Mouse (Mus musculus) lung, embryonic 15.5 days (tissue): ENCODE measurements at regions not wholly inside any gene's neighbourhood (a gene's known extent, or its start where the extent isn't known, plus 50 kb on each side); places are given as distances from the start of the nearest gene placed in this dataset.
"Not testable (repeated sequence)": the region's sequence is repeated elsewhere in the genome, so short reads cannot be mapped to it uniquely, and the experiment has no call there.

ENCODE experiments used
- ATAC-seq: fragments of 200-750 bp; cut with Nextera tagmentation; 2 replicates; pipeline ENCODE4 v1.8.0; 2017; ENCODE audit warnings: moderate number of reproducible peaks, borderline replicate concordance; ENCODE audit not compliant: low FRiP score, low TSS enrichment; ENCODE audit errors: extremely low read depth
- H3K27ac ChIP-seq: fragments of 300-500 bp; sonication (generic); 2 replicates; pipeline ENCODE4 v1.5.1; 2015; ENCODE audit warnings: moderate library complexity, mild to moderate bottlenecking, inconsistent platforms
- H3K27me3 ChIP-seq: fragments of 300-500 bp; sonication (generic); 2 replicates; pipeline ENCODE4 v1.6.1; 2015; ENCODE audit warnings: inconsistent platforms
- H3K36me3 ChIP-seq: fragments of 300-500 bp; sonication (generic); 2 replicates; pipeline ENCODE4 v1.6.1; 2015; ENCODE audit warnings: inconsistent platforms
- H3K4me1 ChIP-seq: fragments of 300-500 bp; sonication (generic); 2 replicates; pipeline ENCODE4 v1.6.1; 2015; ENCODE audit warnings: inconsistent platforms
- H3K4me2 ChIP-seq: fragments of 300-500 bp; sonication (generic); 2 replicates; pipeline ENCODE4 v1.6.1; 2015; ENCODE audit warnings: inconsistent platforms, mild to moderate bottlenecking, moderate library complexity
- H3K4me3 ChIP-seq: fragments of 300-500 bp; sonication (generic); 2 replicates; pipeline ENCODE4 v1.5.1; 2015; ENCODE audit warnings: mild to moderate bottlenecking, inconsistent platforms
- H3K9ac ChIP-seq: fragments of 300-500 bp; sonication (generic); 2 replicates; pipeline ENCODE4 v1.6.1; 2015; ENCODE audit warnings: inconsistent platforms
- H3K9me3 ChIP-seq: fragments of 300-500 bp; sonication (generic); 2 replicates; pipeline ENCODE4 v1.6.1; 2016; ENCODE audit warnings: inconsistent platforms
- WGBS: fragments of 180-500 bp; shearing (Covaris S2); methylation state at CpG from one replicate; pipeline ENCODE4 v1.1.7; 2015; 5-methylcytosine and 5-hydroxymethylcytosine counted together

DNA sequence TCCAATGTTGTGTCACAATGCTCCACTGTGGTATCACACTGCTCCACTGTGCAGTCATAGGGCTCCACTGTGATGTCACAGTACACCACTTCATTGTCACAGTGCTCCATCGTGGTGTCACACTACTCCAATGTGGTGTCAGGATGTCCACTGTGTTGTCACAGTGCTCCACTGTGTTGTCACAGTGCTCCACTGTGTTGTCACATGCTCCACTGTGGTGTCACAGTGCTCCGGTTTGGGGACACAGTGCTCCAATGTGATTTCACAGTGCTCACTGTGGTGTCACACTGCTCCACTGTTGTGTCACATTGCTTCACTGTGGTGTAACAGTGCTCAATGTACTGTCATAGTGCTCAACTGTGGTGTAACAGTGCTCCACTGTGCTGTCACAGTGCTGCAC is 108.1 kb upstream of the Scaf8 start:
- H3K27me3 ChIP-seq, result no peaks in the 10 kb centered on the region
- WGBS, result 73% methylated on average over 2 of the region's 2 CpGs
- H3K9ac ChIP-seq, result no peak overlapping the region
- no peaks in the 10 kb centered on the region for H3K36me3 ChIP-seq
- ATAC-seq, result no peak
- no peaks in the 10 kb centered on the region for H3K4me1 ChIP-seq
- no peak overlapping the region for H3K27ac ChIP-seq
- H3K4me3 ChIP-seq, result no peak overlapping the region
- H3K9me3 ChIP-seq, result no peaks in the 10 kb centered on the region; the same call in 1 of the 2 replicates
- H3K4me2 ChIP-seq, result no peak overlapping the region

DNA sequence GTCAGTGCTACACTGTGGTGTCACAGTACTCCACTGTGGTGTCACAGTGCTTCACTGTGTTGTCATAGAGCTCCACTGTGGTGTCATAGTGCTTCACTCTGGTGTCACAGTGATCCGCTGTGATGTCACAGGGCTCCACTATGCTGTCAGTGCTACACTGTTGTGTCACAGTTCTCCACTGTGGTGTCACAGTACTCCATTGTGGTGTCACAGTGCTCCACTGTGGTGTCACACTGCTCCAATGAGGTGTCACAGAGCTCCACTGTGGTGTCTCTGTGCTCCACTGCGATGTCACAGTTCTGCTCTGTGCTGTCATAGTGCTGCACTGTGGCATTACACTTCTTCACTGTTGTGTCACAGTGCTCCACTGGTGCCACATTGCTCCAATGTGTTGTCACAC is 107.5 kb upstream of the Scaf8 start:
- no peak overlapping the region for H3K27ac ChIP-seq
- ATAC-seq, result peak; percentile 49; the same call in 1 of the 2 replicates
- no peak overlapping the region for H3K9ac ChIP-seq
- no peak overlapping the region for H3K4me3 ChIP-seq
- 50% methylated on average over 2 of the region's 2 CpGs for WGBS
- H3K27me3 ChIP-seq, result no peaks in the 10 kb centered on the region
- no peak overlapping the region for H3K4me2 ChIP-seq
- no peaks in the 10 kb centered on the region for H3K4me1 ChIP-seq
- H3K9me3 ChIP-seq, result no peaks in the 10 kb centered on the region; the same call in 1 of the 2 replicates
- no peaks in the 10 kb centered on the region for H3K36me3 ChIP-seq

DNA sequence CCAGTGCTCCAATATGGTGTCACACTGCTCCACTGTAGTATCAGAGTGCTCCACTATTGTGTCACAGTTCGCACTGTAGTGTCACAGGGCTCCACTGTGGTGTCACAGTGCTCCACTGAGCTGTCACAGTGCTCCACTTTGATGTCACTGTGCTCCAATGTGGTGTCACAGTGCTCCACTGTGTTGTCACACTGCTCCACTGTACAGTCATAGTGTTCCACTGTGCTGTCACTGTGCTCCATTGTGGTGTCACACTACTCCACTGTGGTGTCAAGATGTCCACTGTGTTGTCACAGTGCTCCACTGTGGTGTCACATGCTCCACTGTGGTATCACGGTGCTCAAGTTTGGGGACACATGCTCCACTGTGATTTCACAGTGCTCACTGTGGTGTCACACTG is 104.8 kb upstream of the Scaf8 start:
- peaks cover 4% of the 10 kb centered on the region; the same call in 1 of the 2 replicates for H3K9me3 ChIP-seq
- WGBS, result 58% methylated on average over 2 of the region's 2 CpGs
- ATAC-seq, result 0 out of 2 replicates have a peak, but pooled peaks have one; percentile 20

DNA sequence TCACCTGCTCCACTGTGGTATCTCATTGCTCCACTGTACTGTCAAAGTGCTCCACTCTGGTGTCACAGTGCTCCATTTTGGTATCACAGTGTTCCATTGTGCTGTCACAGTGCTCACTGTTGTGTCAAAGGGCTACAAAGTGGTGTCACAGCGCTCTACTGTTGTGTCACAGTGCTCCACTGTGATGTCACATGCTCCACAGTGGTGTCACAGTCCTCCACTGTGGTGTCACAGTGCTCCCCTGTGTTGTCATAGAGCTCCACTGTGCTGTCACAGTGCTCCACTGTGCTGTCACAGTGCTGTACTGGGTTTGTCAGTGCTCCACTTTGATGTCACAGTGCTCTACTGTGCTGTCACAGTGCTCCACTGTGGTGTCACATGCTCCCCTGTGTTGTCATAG is 102.7 kb upstream of the Scaf8 start:
- Histone ChIP-seq H3K36me3 (no peaks in the 10 kb centered on the region), H3K9ac (no peak overlapping the region), H3K27me3 (no peaks in the 10 kb centered on the region), H3K9me3 (peaks cover 9% of the 10 kb centered on the region; the same call in 1 of the 2 replicates), H3K4me1 (no peaks in the 10 kb centered on the region), H3K4me2 (no peak overlapping the region), H3K27ac (no peak overlapping the region), H3K4me3 (no peak overlapping the region)
- no peak for ATAC-seq
- WGBS, result 48% methylated on average over 1 of the region's 1 CpGs

More for the DNA sequence above, 104.8 kb upstream of the Scaf8 start:
- H3K36me3 ChIP-seq, result no peaks in the 10 kb centered on the region
- no peaks in the 10 kb centered on the region for H3K27me3 ChIP-seq
- H3K4me1 ChIP-seq, result no peaks in the 10 kb centered on the region
- H3K9ac ChIP-seq, result no peak overlapping the region
- no peak overlapping the region for H3K4me2 ChIP-seq
- H3K4me3 ChIP-seq, result no peak overlapping the region
- H3K27ac ChIP-seq, result no peak overlapping the region

DNA sequence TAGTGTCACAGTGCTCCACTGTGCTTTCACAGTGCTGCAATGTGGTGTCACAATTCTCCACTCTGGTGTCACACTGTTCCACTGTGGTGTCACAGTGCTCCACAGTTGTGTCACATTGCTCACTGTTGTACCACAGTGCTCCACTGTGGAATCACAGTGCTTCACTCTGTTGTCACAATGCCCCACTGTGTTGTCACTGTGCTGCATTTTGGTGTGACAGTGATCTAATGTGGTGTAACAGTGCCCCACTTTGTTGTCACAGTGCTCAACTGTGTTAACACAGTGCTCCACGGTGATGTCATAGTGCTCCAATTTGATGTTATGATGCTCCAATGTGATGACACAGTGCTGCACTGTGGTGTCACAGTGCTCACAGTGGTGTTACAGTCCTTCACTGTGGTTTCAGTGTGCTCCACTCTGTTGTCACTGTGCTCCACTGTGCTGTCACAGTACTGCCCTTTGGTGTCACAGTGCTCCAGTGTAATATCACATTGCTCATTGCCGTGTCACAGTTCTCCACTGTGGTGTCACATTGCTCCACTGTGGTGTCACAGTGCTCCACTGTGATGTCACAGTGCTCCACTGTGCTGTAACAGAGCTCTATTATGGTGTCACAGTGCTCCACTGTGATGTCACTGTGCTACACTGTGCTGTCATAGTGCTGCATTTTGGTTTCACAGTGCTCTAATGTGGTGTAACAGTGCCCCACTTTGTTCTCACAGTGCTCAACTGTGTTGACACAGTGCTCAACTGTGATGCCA is 95.0 kb upstream of the Scaf8 start:
- H3K4me1 ChIP-seq, result no peaks in the 10 kb centered on the region
- no peaks in the 10 kb centered on the region for H3K27me3 ChIP-seq
- H3K4me3 ChIP-seq, result no peak overlapping the region
- 91% methylated on average over 2 of the region's 2 CpGs for WGBS
- H3K27ac ChIP-seq, result no peak overlapping the region
- peak; percentile 50; the same call in 1 of the 2 replicates for ATAC-seq
- peaks cover 10% of the 10 kb centered on the region for H3K9me3 ChIP-seq
- H3K4me2 ChIP-seq, result no peak overlapping the region
- no peaks in the 10 kb centered on the region for H3K36me3 ChIP-seq
- no peak overlapping the region for H3K9ac ChIP-seq

DNA sequence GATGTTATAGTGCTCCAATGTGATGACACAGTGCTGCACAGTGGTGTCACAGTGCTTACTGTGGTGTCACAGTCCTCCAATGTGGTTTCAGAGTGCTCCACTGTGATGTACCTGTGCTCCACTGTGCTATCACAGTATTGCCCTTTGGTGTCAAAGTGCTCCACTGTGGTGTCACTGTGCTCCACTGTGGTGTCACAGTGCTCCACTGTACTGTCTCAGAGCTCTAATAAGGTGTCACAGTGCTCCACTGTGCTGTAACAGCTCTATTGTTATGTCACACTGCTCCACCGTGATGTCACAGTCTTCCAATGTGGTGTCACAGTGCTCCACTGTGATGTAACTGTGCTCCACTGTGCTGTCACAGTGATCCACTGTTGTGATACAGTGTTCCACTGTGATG is 94.4 kb upstream of the Scaf8 start:
- Histone ChIP-seq H3K9ac (no peak overlapping the region), H3K27me3 (no peaks in the 10 kb centered on the region), H3K36me3 (no peaks in the 10 kb centered on the region), H3K4me2 (no peak overlapping the region), H3K9me3 (peaks cover 10% of the 10 kb centered on the region), H3K4me3 (no peak overlapping the region), H3K4me1 (no peaks in the 10 kb centered on the region), H3K27ac (no peak overlapping the region)
- WGBS, result 90% methylated on average over 1 of the region's 1 CpGs
- peak; percentile 71 for ATAC-seq

DNA sequence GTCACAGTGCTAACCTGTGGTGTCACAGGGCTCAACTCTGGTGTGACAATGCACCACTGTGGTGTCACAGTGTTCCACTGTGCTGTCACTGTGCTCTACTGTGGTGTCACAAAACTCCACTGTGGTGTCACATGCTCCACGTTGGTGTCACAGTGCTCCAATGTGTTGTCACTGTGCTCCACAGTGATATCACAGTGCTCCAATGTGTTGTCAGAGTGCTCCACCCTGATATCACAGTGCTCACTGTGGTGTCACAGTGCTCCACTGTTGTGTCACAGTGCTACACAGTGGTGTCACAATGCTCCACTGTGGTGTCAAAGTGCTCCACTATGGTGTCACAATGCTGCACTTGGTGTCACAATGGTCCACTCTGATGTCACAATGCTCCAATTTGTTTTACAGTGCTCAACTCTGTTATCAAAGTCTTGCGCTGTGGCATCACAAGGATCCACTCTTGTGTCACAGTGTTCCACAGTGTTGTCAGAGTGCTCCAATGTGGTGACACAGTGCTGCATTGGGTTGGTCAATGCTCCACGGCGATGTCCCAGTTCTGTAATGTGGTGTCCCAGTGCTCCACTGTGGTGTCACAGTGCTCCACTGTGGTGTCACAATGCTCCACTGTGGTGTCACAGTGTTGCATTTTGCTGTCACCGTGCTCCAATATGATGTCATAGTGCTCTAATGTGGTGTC is 92.4 kb upstream of the Scaf8 start:
- H3K9me3 ChIP-seq, result peaks cover 3% of the 10 kb centered on the region; the same call in 1 of the 2 replicates
- no peak overlapping the region for H3K27ac ChIP-seq
- H3K36me3 ChIP-seq, result no peaks in the 10 kb centered on the region
- H3K27me3 ChIP-seq, result no peaks in the 10 kb centered on the region
- no peaks in the 10 kb centered on the region for H3K4me1 ChIP-seq
- H3K4me3 ChIP-seq, result no peak overlapping the region
- no peak overlapping the region for H3K4me2 ChIP-seq
- no peak overlapping the region for H3K9ac ChIP-seq
- ATAC-seq, result no peak
- 82% methylated on average over 5 of the region's 5 CpGs for WGBS

DNA sequence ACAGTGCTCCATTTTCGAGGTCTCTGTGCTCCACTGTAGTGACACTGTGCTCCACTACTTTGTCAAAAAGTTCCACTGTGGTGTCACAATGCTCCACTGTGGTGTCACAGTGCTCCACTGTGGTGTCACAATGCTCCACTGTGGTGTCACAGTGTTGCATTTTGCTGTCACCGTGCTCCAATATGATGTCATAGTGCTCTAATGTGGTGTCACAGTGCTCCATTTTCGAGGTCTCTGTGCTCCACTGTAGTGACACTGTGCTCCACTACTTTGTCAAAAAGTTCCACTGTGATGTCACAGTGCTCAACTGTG is 91.9 kb upstream of the Scaf8 start:
- H3K4me1 ChIP-seq, H3K4me2 ChIP-seq, H3K9me3 ChIP-seq, H3K27ac ChIP-seq, H3K36me3 ChIP-seq, H3K27me3 ChIP-seq, H3K9ac ChIP-seq, H3K4me3 ChIP-seq: not testable (repeated sequence)
- WGBS, result 45% methylated on average over 3 of the region's 3 CpGs
- 0 out of 2 replicates have a peak, but pooled peaks have one; percentile 40 for ATAC-seq

DNA sequence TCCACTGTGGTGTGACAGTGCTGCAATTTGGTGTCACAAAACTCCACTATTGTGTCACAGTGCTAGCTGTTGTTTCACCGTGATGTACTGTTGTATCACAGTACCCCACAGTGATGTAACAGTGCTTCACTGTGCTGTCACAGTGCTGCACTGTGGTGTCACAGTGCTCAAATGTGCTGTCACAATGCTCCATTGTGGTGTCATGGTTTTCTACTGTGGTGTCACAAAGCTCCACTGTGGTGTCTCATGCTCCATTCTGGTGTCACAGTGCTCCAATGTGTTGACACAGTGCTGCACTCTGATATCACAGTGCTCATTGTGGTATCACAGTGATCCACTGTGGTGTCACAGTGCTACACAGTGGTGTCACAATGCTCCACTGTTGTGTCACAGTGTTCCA is 91.3 kb upstream of the Scaf8 start:
- no peak for ATAC-seq
- Histone ChIP-seq H3K4me1 (no peaks in the 10 kb centered on the region), H3K27ac (no peak overlapping the region), H3K4me2 (no peak overlapping the region), H3K9me3 (peaks cover 3% of the 10 kb centered on the region; the same call in 1 of the 2 replicates), H3K4me3 (no peak overlapping the region), H3K36me3 (no peaks in the 10 kb centered on the region), H3K27me3 (no peaks in the 10 kb centered on the region), H3K9ac (no peak overlapping the region)
- 96% methylated on average over 1 of the region's 1 CpGs for WGBS

DNA sequence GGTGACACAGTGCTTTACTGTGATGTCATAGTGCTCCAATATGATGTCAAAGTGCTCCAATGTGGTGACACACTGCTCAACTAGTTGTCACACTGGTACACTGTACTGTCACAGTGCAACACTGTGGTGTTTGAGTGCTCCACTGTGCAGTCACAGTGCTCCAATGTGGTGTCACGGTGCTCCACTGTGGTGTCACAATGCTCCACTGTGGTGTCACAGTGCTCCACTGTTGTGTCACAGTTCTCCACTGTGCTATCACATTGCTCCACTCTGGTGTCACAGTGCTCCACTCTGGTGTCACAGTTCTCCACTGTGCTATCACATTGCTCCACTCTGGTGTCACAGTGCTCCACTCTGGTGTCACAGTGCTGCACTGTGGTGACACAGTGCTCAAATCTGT is 87.9 kb upstream of the Scaf8 start:
- not testable (repeated sequence) for H3K27ac ChIP-seq, ATAC-seq, H3K4me3 ChIP-seq, H3K9me3 ChIP-seq, H3K27me3 ChIP-seq, H3K4me1 ChIP-seq, H3K4me2 ChIP-seq, H3K9ac ChIP-seq, H3K36me3 ChIP-seq
- WGBS, result 27% methylated on average over 1 of the region's 1 CpGs

DNA sequence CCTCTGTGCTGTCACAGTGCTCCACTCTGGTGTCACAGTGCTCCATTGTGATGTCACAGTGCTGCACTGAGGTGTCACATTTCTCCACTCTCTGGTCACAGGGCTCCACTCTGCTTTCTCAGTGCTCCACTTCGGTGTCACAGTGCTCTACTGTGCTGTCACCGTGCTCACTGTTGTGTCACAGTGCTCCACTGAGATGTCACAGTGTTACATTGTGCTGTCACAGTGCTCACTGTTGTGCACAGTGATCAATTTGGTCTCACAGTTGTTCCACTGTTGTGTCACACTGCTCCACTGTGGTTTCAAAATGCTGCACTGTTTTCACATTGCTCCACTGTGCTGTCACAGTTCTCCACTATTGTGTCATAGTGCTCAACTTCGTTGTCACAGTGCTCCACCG is 87.4 kb upstream of the Scaf8 start:
- 66% methylated on average over 4 of the region's 4 CpGs for WGBS

DNA sequence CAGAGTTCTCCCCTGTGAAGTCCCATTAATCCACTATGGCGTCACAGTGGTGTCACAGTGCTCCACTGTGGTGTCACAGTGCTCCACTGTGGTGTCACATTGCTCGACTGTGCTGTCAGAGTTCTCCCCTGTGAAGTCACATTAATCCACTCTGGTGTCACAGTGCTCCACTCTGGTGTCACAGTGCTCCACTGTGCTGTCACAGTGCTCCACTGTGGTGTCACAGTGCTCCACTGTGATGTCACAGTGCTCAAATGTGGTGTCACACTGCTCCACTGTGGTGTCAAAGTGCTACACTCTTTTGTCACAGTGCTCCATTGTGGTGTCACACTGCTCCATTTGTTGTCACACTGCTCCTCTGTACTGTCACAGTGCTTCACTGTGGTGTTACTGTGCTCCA is 85.0 kb upstream of the Scaf8 start:
- H3K4me3 ChIP-seq, H3K36me3 ChIP-seq, H3K4me1 ChIP-seq, H3K27ac ChIP-seq, H3K4me2 ChIP-seq, H3K9ac ChIP-seq, H3K27me3 ChIP-seq, H3K9me3 ChIP-seq: not testable (repeated sequence)
- WGBS, result 51% methylated on average over 2 of the region's 2 CpGs
- peak; percentile 66 for ATAC-seq

More for the DNA sequence above, 87.4 kb upstream of the Scaf8 start:
- H3K27me3 ChIP-seq, result no peaks in the 10 kb centered on the region
- no peaks in the 10 kb centered on the region for H3K36me3 ChIP-seq
- H3K9ac ChIP-seq, result no peak overlapping the region
- H3K9me3 ChIP-seq, result peaks cover 4% of the 10 kb centered on the region; the same call in 1 of the 2 replicates
- H3K27ac ChIP-seq, result no peak overlapping the region
- no peak for ATAC-seq
- no peak overlapping the region for H3K4me2 ChIP-seq
- H3K4me1 ChIP-seq, result no peaks in the 10 kb centered on the region
- no peak overlapping the region for H3K4me3 ChIP-seq
